Mouse (Mus musculus) embryonic facial prominence, embryonic 11.5 days (tissue): ENCODE results near the gene Fam76a. TPM values are rescaled to one million over a fixed set of nuclear protein-coding genes. Genes with fewer than 3 reads are reported as not detected.
A peak's percentile ranks its signal among the peaks of the same experiment; 100 is the strongest.
"Not testable (repeated sequence)": the region's sequence is repeated elsewhere in the genome, so short reads cannot be mapped to it uniquely, and the experiment has no call there.

Experiments used
- ATAC-seq: fragments of 200-750 bp; cut with Nextera tagmentation; replicated peaks from 2 replicates; pipeline ENCODE4 v1.8.0; 2017; ENCODE audit warnings: low read depth; ENCODE audit not compliant: insufficient number of reproducible peaks, low FRiP score, low TSS enrichment
- DNase-seq: peaks from one replicate; pipeline ENCODE4 v3.0.0-alpha.2; 2015; ENCODE audit warnings: low spot score
- H3K27ac ChIP-seq: fragments of 300-500 bp; sonication (generic); replicated peaks from 2 replicates; pipeline ENCODE4 v1.5.1; 2014; ENCODE audit warnings: mild to moderate bottlenecking, low read depth, low read length, control low read depth
- H3K27me3 ChIP-seq: fragments of 300-500 bp; sonication (generic); 2 replicates; pipeline ENCODE4 v1.6.1; 2014; ENCODE audit warnings: mild to moderate bottlenecking, low read length, moderate library complexity, mixed read lengths; ENCODE audit not compliant: control insufficient read depth, insufficient read depth
- H3K36me3 ChIP-seq: fragments of 300-500 bp; sonication (generic); replicated peaks from 2 replicates; pipeline ENCODE4 v1.6.1; 2014; ENCODE audit warnings: low read depth, mild to moderate bottlenecking, low read length, moderate library complexity, mixed read lengths; ENCODE audit not compliant: control insufficient read depth, insufficient read depth
- H3K4me1 ChIP-seq: fragments of 300-500 bp; sonication (generic); 2 replicates; pipeline ENCODE4 v1.6.1; 2014; ENCODE audit warnings: low read length, mixed read lengths; ENCODE audit not compliant: control insufficient read depth, insufficient read depth
- H3K4me2 ChIP-seq: fragments of 300-500 bp; sonication (generic); 2 replicates; pipeline ENCODE4 v1.6.1; 2014; ENCODE audit warnings: low read depth, mild to moderate bottlenecking, control low read depth, low read length, moderate library complexity
- H3K4me3 ChIP-seq: fragments of 300-500 bp; sonication (generic); 2 replicates; pipeline ENCODE4 v1.5.1; 2014; ENCODE audit warnings: low read depth, low read length, control low read depth
- H3K9ac ChIP-seq: fragments of 300-500 bp; sonication (generic); replicated peaks from 2 replicates; pipeline ENCODE4 v1.6.1; 2014; ENCODE audit warnings: mild to moderate bottlenecking, control low read depth, low read length
- H3K9me3 ChIP-seq: fragments of 300-500 bp; sonication (generic); replicated peaks from 2 replicates; pipeline ENCODE4 v1.6.1; 2016; ENCODE audit warnings: mild to moderate bottlenecking, low read length, inconsistent platforms, mixed read lengths; ENCODE audit not compliant: control insufficient read depth
- WGBS: fragments of 180-500 bp; shearing (Covaris S2); extraction: QIAGEN DNeasy Blood & Tissue Kit; methylation state at CpG from one replicate; pipeline ENCODE4 v1.1.7; 2014; 5-methylcytosine and 5-hydroxymethylcytosine counted together
- polyA plus RNA-seq: library from polyadenylated mRNA; unstranded; fragments of >200 nt; fragmentation: Nextera tagmentation; extraction: Ambion mirVana; gene quantifications from 2 replicates; pipeline ENCODE4 v1.2.1, GENCODE M21; 2014

Gene Fam76a
- polyA plus RNA-seq, 1 experiment from 2014 or later = 36.6 TPM

- DNase-seq = peak; percentile 50
These were observed 262 bp downstream of the Fam76a start for GRCm38 (mm10) chr4:132922061-132922530.

DNA sequence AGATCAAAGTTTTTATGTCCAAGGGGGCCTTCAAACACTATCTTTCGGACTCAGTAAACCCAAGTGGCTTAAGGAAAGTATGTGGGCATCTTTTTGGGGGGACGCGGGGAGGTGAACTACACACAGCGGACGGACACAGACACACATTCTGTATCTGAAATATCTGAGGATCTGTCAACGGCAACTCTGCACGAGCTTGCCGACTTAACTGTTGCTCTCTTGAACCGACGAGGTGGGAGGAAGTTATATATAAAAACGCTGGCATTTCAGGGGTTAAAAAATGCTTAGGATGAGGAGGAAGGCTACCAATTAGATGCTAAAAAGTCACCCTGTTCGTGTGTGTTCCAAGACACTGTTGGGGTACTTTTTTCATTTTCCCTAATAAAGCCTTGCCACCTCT is 870 bp downstream of the Fam76a start:
- Histone ChIP-seq H3K4me3 (peak overlapping the region; percentile 85), H3K9ac (peak overlapping the region; percentile 72), H3K4me1 (no peaks in the 10 kb centered on the region), H3K27ac (no peak overlapping the region), H3K36me3 (no peaks in the 10 kb centered on the region; the same call in 1 of the 2 replicates), H3K27me3 (no peaks in the 10 kb centered on the region), H3K9me3 (no peaks in the 10 kb centered on the region), H3K4me2 (peak overlapping the region; percentile 69)
- DNase-seq = no peak
- ATAC-seq = no peak
- WGBS = 46% methylated on average over 12 of the region's 12 CpGs

More at GRCm38 (mm10) chr4:132922061-132922530, 262 bp downstream of the Fam76a start:
- no peaks in the 10 kb centered on the region for H3K9me3 ChIP-seq
- 0% methylated on average over 48 of the region's 50 CpGs for WGBS
- H3K4me2 ChIP-seq = peak overlapping the region; percentile 69
- peak overlapping the region; percentile 72 for H3K9ac ChIP-seq
- H3K36me3 ChIP-seq = no peaks in the 10 kb centered on the region; the same call in 1 of the 2 replicates
- peak overlapping the region; percentile 85 for H3K4me3 ChIP-seq
- H3K4me1 ChIP-seq = no peaks in the 10 kb centered on the region
- H3K27me3 ChIP-seq = no peaks in the 10 kb centered on the region
- peak; percentile 76 for ATAC-seq
- H3K27ac ChIP-seq = 0 out of 2 replicates have a peak overlapping the region, but pooled peaks have one; percentile 29

GRCm38 (mm10) chr4:132920171-132920570 is 2.2 kb downstream of the Fam76a start:
- Histone ChIP-seq H3K36me3 (no peaks in the 10 kb centered on the region; the same call in 1 of the 2 replicates), H3K4me3 (no peak overlapping the region), H3K4me1 (no peaks in the 10 kb centered on the region), H3K27me3 (no peaks in the 10 kb centered on the region), H3K9me3 (no peaks in the 10 kb centered on the region), H3K4me2 (no peak overlapping the region), H3K9ac (no peak overlapping the region), H3K27ac (no peak overlapping the region)
- 92% methylated on average over 4 of the region's 4 CpGs for whole genome bisulfite sequencing
- no peak for DNase-seq
- ATAC-seq = no peak

DNA sequence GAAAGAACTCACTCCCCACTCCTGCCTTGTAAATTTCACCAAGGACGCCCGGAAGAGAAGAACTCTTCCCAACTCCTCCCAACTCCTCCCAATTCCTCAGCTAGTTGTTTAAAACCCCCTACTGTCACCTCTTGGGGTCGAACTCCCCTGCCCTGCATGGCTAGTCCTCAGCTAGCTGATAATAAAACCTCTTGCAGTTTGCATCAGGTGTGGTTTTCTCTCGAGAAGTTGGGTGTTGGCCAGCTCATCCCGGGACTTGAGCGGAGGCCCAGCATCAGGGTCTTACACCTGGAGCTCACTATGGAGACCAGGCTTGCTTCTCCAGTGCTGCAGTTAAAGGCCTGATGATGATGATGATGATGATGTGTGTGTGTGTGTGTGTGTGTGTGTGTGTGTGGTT is 3.9 kb downstream of the Fam76a start:
- not testable (repeated sequence) for H3K9ac ChIP-seq, H3K4me1 ChIP-seq, H3K4me2 ChIP-seq, DNase-seq, H3K36me3 ChIP-seq, H3K27ac ChIP-seq, H3K27me3 ChIP-seq, ATAC-seq, H3K9me3 ChIP-seq, H3K4me3 ChIP-seq
- 81% methylated on average over 6 of the region's 6 CpGs for WGBS

DNA sequence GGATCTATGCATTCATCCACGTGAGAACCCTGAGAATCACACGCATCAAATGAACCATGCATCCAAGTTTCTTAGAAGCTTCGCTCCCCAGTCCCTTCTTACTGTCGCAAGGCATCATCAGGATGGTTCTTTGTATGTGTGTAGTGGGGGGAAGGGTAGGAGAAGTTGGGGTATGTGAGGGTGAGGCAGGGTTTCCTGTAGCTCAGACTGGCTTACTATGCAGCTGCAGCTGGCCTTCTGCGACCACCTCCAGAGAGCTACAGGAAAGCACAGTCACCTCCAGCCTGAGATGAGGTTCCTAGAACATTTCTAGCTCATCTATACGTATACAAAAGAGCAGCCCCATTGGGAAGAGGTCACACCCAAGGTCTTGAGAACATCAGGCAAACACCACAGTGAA is 10.2 kb downstream of the Fam76a start:
- no peaks in the 10 kb centered on the region for H3K4me1 ChIP-seq
- 91% methylated on average over 6 of the region's 6 CpGs for WGBS
- no peak overlapping the region for H3K4me2 ChIP-seq
- no peak overlapping the region for H3K9ac ChIP-seq
- H3K27ac ChIP-seq = no peak overlapping the region
- ATAC-seq = no peak
- no peak overlapping the region for H3K4me3 ChIP-seq
- no peaks in the 10 kb centered on the region for H3K9me3 ChIP-seq
- no peaks in the 10 kb centered on the region; the same call in 1 of the 2 replicates for H3K36me3 ChIP-seq
- no peaks in the 10 kb centered on the region for H3K27me3 ChIP-seq
- no peak for DNase-seq

- no peak overlapping the region for H3K9ac ChIP-seq
- no peaks in the 10 kb centered on the region; the same call in 1 of the 2 replicates for H3K36me3 ChIP-seq
- ATAC-seq (no peak), DNase-seq (no peak)
- H3K4me2 ChIP-seq = no peak overlapping the region
- H3K9me3 ChIP-seq = no peaks in the 10 kb centered on the region
- WGBS = 87% methylated on average over 5 of the region's 5 CpGs
- no peaks in the 10 kb centered on the region for H3K27me3 ChIP-seq
- no peaks in the 10 kb centered on the region for H3K4me1 ChIP-seq
- H3K4me3 ChIP-seq = no peak overlapping the region
- no peak overlapping the region for H3K27ac ChIP-seq
These were observed 16.5 kb downstream of the Fam76a start for GRCm38 (mm10) chr4:132905843-132906360.

GRCm38 (mm10) chr4:132904765-132905309 is 17.5 kb downstream of the Fam76a start:
- ATAC-seq (no peak), DNase-seq (no peak)
- no peak overlapping the region for H3K27ac ChIP-seq
- WGBS = 48% methylated on average over 9 of the region's 9 CpGs
- H3K27me3 ChIP-seq = no peaks in the 10 kb centered on the region
- no peaks in the 10 kb centered on the region for H3K9me3 ChIP-seq
- H3K9ac ChIP-seq = no peak overlapping the region
- H3K36me3 ChIP-seq = no peaks in the 10 kb centered on the region
- no peaks in the 10 kb centered on the region for H3K4me1 ChIP-seq
- no peak overlapping the region for H3K4me2 ChIP-seq
- no peak overlapping the region for H3K4me3 ChIP-seq

DNA sequence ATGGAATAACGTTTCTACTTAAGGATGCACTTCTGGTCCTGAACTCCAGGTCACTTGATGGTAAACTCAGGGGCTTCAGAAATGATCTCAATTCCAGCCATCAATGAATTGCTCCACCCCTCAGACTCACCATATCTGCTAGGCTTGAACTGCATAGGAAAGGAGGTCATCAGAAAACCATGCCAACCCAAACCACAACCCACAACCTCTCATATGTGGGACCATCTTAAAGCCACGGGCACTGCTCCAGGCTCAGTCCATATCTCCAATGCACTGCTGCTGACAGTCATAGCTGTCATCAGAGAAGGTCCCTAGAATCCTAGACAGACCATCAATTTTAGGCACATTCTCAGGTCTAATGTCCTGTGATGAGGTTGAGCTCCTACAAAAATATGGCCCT is 18.3 kb downstream of the Fam76a start:
- H3K9me3 ChIP-seq = no peaks in the 10 kb centered on the region
- no peaks in the 10 kb centered on the region for H3K36me3 ChIP-seq
- H3K4me1 ChIP-seq = no peaks in the 10 kb centered on the region
- H3K4me3 ChIP-seq = no peak overlapping the region
- WGBS = 87% methylated on average over 2 of the region's 2 CpGs
- H3K4me2 ChIP-seq = no peak overlapping the region
- H3K9ac ChIP-seq = no peak overlapping the region
- no peak overlapping the region for H3K27ac ChIP-seq
- DNase-seq (no peak), ATAC-seq (no peak)
- no peaks in the 10 kb centered on the region for H3K27me3 ChIP-seq
